17 mouse cellular contexts compared by ENCODE assay signal in the genomic region with DNA sequence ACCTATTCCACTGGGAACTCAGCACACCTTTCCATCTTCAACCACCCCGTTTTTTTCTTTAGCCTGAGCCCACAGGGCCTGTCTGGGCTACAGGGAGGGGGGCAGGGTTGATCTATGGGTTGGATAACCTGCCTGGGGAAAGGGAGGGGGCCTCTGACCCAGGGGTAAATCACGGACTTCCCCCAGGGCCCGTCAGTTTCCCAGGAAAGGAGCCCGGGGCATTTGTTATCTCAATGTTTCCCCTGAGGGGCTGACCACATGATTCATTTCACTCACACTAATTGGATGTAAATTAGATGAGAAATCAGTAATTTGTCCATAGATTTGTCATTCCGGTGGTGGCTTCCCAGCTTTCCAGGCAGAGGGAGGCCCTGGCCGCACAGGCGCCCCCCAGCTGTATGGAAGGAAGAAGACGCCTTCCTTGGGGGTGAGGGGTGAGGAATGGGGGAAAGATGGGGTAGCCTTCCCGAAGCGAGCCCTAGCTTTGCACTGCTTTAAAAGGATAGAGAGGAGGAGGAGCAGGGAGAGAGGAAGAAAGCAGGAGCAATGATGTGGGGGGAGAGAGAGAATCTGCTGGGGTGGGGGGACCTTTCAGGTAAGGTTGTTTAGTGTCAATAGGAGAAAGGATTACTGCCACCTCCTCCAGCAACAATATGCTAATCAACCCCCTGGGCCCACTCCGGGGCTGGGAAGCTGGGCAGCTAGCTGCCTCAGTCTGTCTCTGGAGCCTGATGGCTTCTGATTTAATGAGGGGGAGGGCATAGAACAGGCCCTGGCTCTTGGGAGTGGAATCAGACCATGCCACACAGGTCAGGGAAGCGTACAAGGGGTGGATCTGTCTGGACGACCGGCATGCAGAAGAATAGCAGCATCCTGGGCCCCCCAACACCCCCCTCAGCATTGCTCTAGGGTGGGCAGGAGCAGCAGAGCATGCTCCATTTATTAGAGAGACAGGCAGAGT.
DNase-seq lines count a peak whose midpoint lies in the region; ATAC-seq and TF ChIP-seq lines count a peak whose summit lies in the region.
"Had no signal": no experiment of that assay in that cellular context is flagged by ENCODE, and none has a peak within 500 bp of the region (broad histone marks: within the 10 kb centered on the region; RNA-seq: fewer than 3 reads in every experiment).

No protein-coding gene starts in this region.

- ATAC-seq in midbrain, postnatal 0 days (ENCODE audit: low FRiP score), result no peak
- ATAC-seq in forebrain, embryonic 13.5 days, result peak; percentile 36; the same call in 1 of the 2 replicates
- peak; percentile 83 for ATAC-seq in midbrain, embryonic 12.5 days (ENCODE audit: low FRiP score, low read depth)

- 0 out of 2 replicates have a peak overlapping the region, but pooled peaks have one; percentile 4 for H3K4me3 ChIP-seq in midbrain, embryonic 10.5 days
- no peak overlapping the region for H3K4me3 ChIP-seq in midbrain, postnatal 0 days (ENCODE audit: low read depth, low read length)
- H3K4me3 ChIP-seq in forebrain, embryonic 13.5 days, result no peak overlapping the region
- H3K4me3 ChIP-seq in midbrain, embryonic 12.5 days, result no peak overlapping the region
- H3K4me3 ChIP-seq: heart, embryonic 12.5 days; liver, embryonic 13.5 days had no signal

- H3K27ac ChIP-seq in midbrain, embryonic 10.5 days (replicated peaks), result peak overlapping the region; percentile 68
- no peak overlapping the region for H3K27ac ChIP-seq in midbrain, postnatal 0 days (ENCODE audit: low read depth, low read length)
- H3K27ac ChIP-seq in forebrain, embryonic 13.5 days, result no peak overlapping the region
- peak overlapping the region; percentile 49 for H3K27ac ChIP-seq in midbrain, embryonic 12.5 days (replicated peaks)
- H3K27ac ChIP-seq: liver, embryonic 13.5 days had no signal

- H3K9ac ChIP-seq in midbrain, postnatal 0 days (replicated peaks; ENCODE audit: low read length, poor library complexity, severe bottlenecking), result no peak overlapping the region
- 0 out of 2 replicates have a peak overlapping the region, but pooled peaks have one; percentile 26 for H3K9ac ChIP-seq in forebrain, embryonic 13.5 days
- peak overlapping the region; percentile 37; the same call in 1 of the 2 replicates for H3K9ac ChIP-seq in midbrain, embryonic 12.5 days (replicated peaks)
- H3K9ac ChIP-seq: heart, embryonic 12.5 days; liver, embryonic 13.5 days had no signal

- H3K9me3 ChIP-seq in midbrain, embryonic 10.5 days (replicated peaks), result peaks cover 5% of the 10 kb centered on the region; the same call in 1 of the 2 replicates
- no peaks in the 10 kb centered on the region for H3K9me3 ChIP-seq in midbrain, postnatal 0 days (ENCODE audit: low read length)
- no peaks in the 10 kb centered on the region for H3K9me3 ChIP-seq in forebrain, embryonic 13.5 days (replicated peaks)
- 0 out of 2 replicates have a peak, but pooled peaks cover 5% of the 10 kb centered on the region for H3K9me3 ChIP-seq in midbrain, embryonic 12.5 days
- H3K9me3 ChIP-seq: G1E; liver, embryonic 13.5 days had no signal

- TF ChIP-seq CTCF in midbrain, postnatal 0 days (IDR thresholded peaks at IDR 0.05), result no peak; the same call in 1 of the 2 replicates

- DNase-seq in midbrain, embryonic 10.5 days (ENCODE audit: low spot score), result no peak
- DNase-seq in midbrain, postnatal 0 days (ENCODE audit: low spot score), result no peak
- DNase-seq in spleen, postnatal 36 days (ENCODE audit: low spot score in 2 of 2), result no peak
- no peak for DNase-seq in heart, adult 18-20 months
- no peak for DNase-seq in lung, postnatal 14 days
- DNase-seq: cerebellum, adult 11 months; cerebellum, postnatal 36 days; gastrocnemius, postnatal 36 days; kidney, adult 11 months; kidney, postnatal 25 days; liver, embryonic 13.5 days; right cerebral cortex, postnatal 25 days; thymus, postnatal 4 days had no signal

- no peak overlapping the region for H3K4me2 ChIP-seq in midbrain, postnatal 0 days (ENCODE audit: low read depth, low read length, poor library complexity, severe bottlenecking)
- H3K4me2 ChIP-seq in forebrain, embryonic 13.5 days, result no peak overlapping the region
- H3K4me2 ChIP-seq in midbrain, embryonic 12.5 days (replicated peaks), result peak overlapping the region; percentile 13; the same call in 1 of the 2 replicates
- H3K4me2 ChIP-seq: heart, embryonic 12.5 days; liver, embryonic 13.5 days had no signal

- H3K36me3 ChIP-seq in midbrain, embryonic 10.5 days, result no peaks in the 10 kb centered on the region
- H3K36me3 ChIP-seq in midbrain, postnatal 0 days (ENCODE audit: insufficient read depth, low read length), result no peaks in the 10 kb centered on the region
- H3K36me3 ChIP-seq in forebrain, embryonic 13.5 days (ENCODE audit: poor library complexity, severe bottlenecking), result no peaks in the 10 kb centered on the region
- no peaks in the 10 kb centered on the region for H3K36me3 ChIP-seq in midbrain, embryonic 12.5 days
- H3K36me3 ChIP-seq: G1E; heart, embryonic 12.5 days; liver, embryonic 13.5 days had no signal

- 22% methylated on average over 14 of the region's 14 CpGs for WGBS in midbrain, embryonic 10.5 days
- 29% methylated on average over 14 of the region's 14 CpGs for WGBS in midbrain, postnatal 0 days
- 7% methylated on average over 14 of the region's 14 CpGs for WGBS in forebrain, embryonic 13.5 days
- WGBS in midbrain, embryonic 12.5 days, result 17% methylated on average over 14 of the region's 14 CpGs

- H3K27me3 ChIP-seq in midbrain, embryonic 10.5 days (ENCODE audit: low read depth, poor library complexity, severe bottlenecking), result peaks cover 51% of the 10 kb centered on the region
- H3K27me3 ChIP-seq in midbrain, postnatal 0 days (ENCODE audit: insufficient read depth, low read length), result no peaks in the 10 kb centered on the region
- peaks cover 18% of the 10 kb centered on the region; the same call in 1 of the 2 replicates for H3K27me3 ChIP-seq in forebrain, embryonic 13.5 days
- H3K27me3 ChIP-seq in midbrain, embryonic 12.5 days, result peaks cover 19% of the 10 kb centered on the region; the same call in 1 of the 2 replicates

- peaks cover 32% of the 10 kb centered on the region for H3K4me1 ChIP-seq in midbrain, embryonic 10.5 days
- peaks cover 3% of the 10 kb centered on the region; the same call in 1 of the 2 replicates for H3K4me1 ChIP-seq in midbrain, postnatal 0 days (ENCODE audit: insufficient read depth, low read length)
- peaks cover 32% of the 10 kb centered on the region for H3K4me1 ChIP-seq in forebrain, embryonic 13.5 days
- peaks cover 24% of the 10 kb centered on the region for H3K4me1 ChIP-seq in midbrain, embryonic 12.5 days
- H3K4me1 ChIP-seq: heart, embryonic 12.5 days; liver, embryonic 13.5 days had no signal

Comparison
In these comparisons a context has a peak if more than half of its experiments do, and no peak if none do; other contexts are left out.
1. H3K27ac ChIP-seq: peak in midbrain, embryonic 10.5 days (single experiment) and midbrain, embryonic 12.5 days (single experiment); none in midbrain, postnatal 0 days (single experiment) and forebrain, embryonic 13.5 days (single experiment).